Mouse (Mus musculus) erythroblast, embryonic 14.5 days (primary cell): ENCODE results near the gene Slc5a10.

Experiments
- GATA1 ChIP-seq: IDR thresholded peaks from 2 replicates; pipeline ENCODE4 v1.6.1; 2012; ENCODE audit warnings: low read length, inconsistent platforms, mixed read lengths
- TAL1 ChIP-seq: IDR thresholded peaks from 3 replicates; pipeline ENCODE4 v1.6.1; 2012; ENCODE audit warnings: low read length, inconsistent platforms, mixed read lengths

DNA sequence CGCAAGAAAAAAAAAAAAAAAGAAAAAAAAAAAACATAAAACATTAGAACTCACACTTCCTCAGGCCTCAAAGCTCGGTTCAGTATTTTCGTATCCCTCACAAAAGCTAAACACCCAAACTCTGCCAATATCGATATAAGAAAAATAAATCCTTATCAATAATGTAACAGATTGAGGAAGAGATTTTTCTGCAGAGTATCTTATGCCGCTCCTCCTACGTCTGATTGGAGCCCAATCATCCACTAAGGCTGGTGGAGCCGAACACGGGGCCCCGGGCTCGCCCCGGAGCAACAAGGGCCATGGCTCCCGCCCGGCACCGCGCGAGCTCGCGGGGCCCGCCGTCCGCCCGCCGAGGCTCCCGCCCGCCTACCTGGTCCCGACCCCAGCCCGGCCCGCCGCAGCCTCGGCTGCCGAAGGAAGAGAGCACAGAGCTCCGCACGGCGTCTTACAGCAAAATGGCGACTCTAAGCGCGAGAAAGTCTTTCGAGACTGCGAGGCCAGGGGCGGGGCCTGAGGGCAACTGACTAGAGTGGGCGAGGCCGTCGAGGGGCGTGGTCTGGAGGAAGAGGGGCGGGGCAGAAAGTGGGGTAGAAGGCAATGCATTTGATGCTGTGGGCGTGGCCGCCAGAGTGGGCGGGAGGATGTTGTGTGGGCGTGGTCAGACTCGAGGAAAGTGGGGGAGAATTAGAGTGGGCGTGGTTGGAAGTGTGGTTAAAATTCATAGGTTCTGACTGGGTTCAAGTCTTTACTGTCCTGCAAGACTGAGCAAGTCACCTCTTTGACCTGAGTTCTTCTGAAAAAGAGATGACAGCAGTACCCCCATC lies 41.2 kb upstream of the Slc5a10 start, which contains the start of gene Prpsap2:
- TF ChIP-seq GATA1 (no peak), TAL1 (no peak)
